In genomic region chr9:99631781-99632180, GRCm38 (mm10) we compare ENCODE assay signal across 9 mouse cellular contexts. TPM values are rescaled to one million over a fixed set of nuclear protein-coding genes. Genes with fewer than 3 reads are reported as not detected.
DNase-seq lines count a peak whose midpoint lies in the region; ATAC-seq and TF ChIP-seq lines count a peak whose summit lies in the region.
"Had no signal": no experiment of that assay in that cellular context is flagged by ENCODE, and none has a peak within 500 bp of the region (broad histone marks: within the 10 kb centered on the region; RNA-seq: fewer than 3 reads in every experiment).

No protein-coding gene starts in this region.

- TF ChIP-seq CTCF in embryonic fibroblast, embryonic 13.5 days (IDR thresholded peaks at IDR 0.05; ENCODE audit: borderline replicate concordance, insufficient read depth, low read length): no peak

- no peak overlapping the region for H3K27ac ChIP-seq in lung, embryonic 15.5 days
- H3K27ac ChIP-seq in embryonic fibroblast, embryonic 13.5 days (ENCODE audit: insufficient read depth, low read length): 0 out of 2 replicates have a peak overlapping the region, but pooled peaks have one; percentile 19
- H3K27ac ChIP-seq in kidney, embryonic 16.5 days (ENCODE audit: low read length): peak overlapping the region; percentile 70
- H3K27ac ChIP-seq in neural tube, embryonic 15.5 days (replicated peaks): peak overlapping the region; percentile 52

- TF ChIP-seq POLR2A in embryonic fibroblast, embryonic 13.5 days (IDR thresholded peaks at IDR 0.05; ENCODE audit: low read depth, low read length): no peak

- DNase-seq in lung, postnatal 14 days: no peak
- DNase-seq in urinary bladder, postnatal 14 days (ENCODE audit: low spot score): no peak
- DNase-seq in natural killer cell, adult 2 months (ENCODE audit: low spot score in 2 of 2): no peak
- DNase-seq: gastrocnemius, postnatal 10 days had no signal

- no peaks in the 10 kb centered on the region for H3K27me3 ChIP-seq in lung, embryonic 15.5 days
- no peaks in the 10 kb centered on the region for H3K27me3 ChIP-seq in kidney, embryonic 16.5 days (ENCODE audit: insufficient read depth, low read length)
- H3K27me3 ChIP-seq in neural tube, embryonic 15.5 days (replicated peaks): no peaks in the 10 kb centered on the region

- H3K9ac ChIP-seq in lung, embryonic 15.5 days: no peak overlapping the region
- no peak overlapping the region for H3K9ac ChIP-seq in kidney, embryonic 16.5 days (replicated peaks; ENCODE audit: low read length)
- no peak overlapping the region for H3K9ac ChIP-seq in neural tube, embryonic 15.5 days (replicated peaks)

- H3K4me3 ChIP-seq in lung, embryonic 15.5 days: 0 out of 2 replicates have a peak overlapping the region, but pooled peaks have one; percentile 3
- H3K4me3 ChIP-seq in embryonic fibroblast, embryonic 13.5 days (ENCODE audit: insufficient read depth, low read length): peak overlapping the region; percentile 18
- peak overlapping the region; percentile 25 for H3K4me3 ChIP-seq in kidney, embryonic 16.5 days (ENCODE audit: low read length)
- H3K4me3 ChIP-seq in neural tube, embryonic 15.5 days (replicated peaks): no peak overlapping the region

- no peaks in the 10 kb centered on the region for H3K9me3 ChIP-seq in lung, embryonic 15.5 days
- H3K9me3 ChIP-seq in kidney, embryonic 16.5 days (ENCODE audit: low read length): no peaks in the 10 kb centered on the region
- no peaks in the 10 kb centered on the region for H3K9me3 ChIP-seq in neural tube, embryonic 15.5 days (replicated peaks)

- 57% methylated on average over 2 of the region's 2 CpGs for WGBS in lung, embryonic 15.5 days
- 43% methylated on average over 2 of the region's 2 CpGs for WGBS in kidney, embryonic 16.5 days
- WGBS in neural tube, embryonic 15.5 days: 25% methylated on average over 2 of the region's 2 CpGs

- H3K4me1 ChIP-seq in lung, embryonic 15.5 days: peaks cover 13% of the 10 kb centered on the region
- H3K4me1 ChIP-seq in embryonic fibroblast, embryonic 13.5 days (ENCODE audit: control insufficient read depth, insufficient read depth, low read length): peaks cover 11% of the 10 kb centered on the region; the same call in 1 of the 2 replicates
- H3K4me1 ChIP-seq in kidney, embryonic 16.5 days (ENCODE audit: insufficient read depth, low read length): peaks cover 32% of the 10 kb centered on the region
- H3K4me1 ChIP-seq in neural tube, embryonic 15.5 days: peaks cover 26% of the 10 kb centered on the region

- peak overlapping the region; percentile 76 for H3K4me2 ChIP-seq in lung, embryonic 15.5 days
- peak overlapping the region; percentile 79 for H3K4me2 ChIP-seq in kidney, embryonic 16.5 days (replicated peaks; ENCODE audit: low read depth, low read length)
- peak overlapping the region; percentile 45 for H3K4me2 ChIP-seq in neural tube, embryonic 15.5 days

- no peak for ATAC-seq in lung, embryonic 15.5 days (ENCODE audit: borderline replicate concordance, extremely low read depth, low FRiP score, low TSS enrichment)
- peak; percentile 35; the same call in 1 of the 2 replicates for ATAC-seq in kidney, embryonic 16.5 days (ENCODE audit: low FRiP score, low TSS enrichment)
- ATAC-seq in neural tube, embryonic 15.5 days (ENCODE audit: low FRiP score): no peak
- no peak for ATAC-seq in inflammation-experienced regulatory T-cells, adult 6 months

- peaks cover 19% of the 10 kb centered on the region; the same call in 1 of the 2 replicates for H3K36me3 ChIP-seq in lung, embryonic 15.5 days
- peaks cover 26% of the 10 kb centered on the region for H3K36me3 ChIP-seq in kidney, embryonic 16.5 days (ENCODE audit: insufficient read depth, low read length)
- H3K36me3 ChIP-seq in neural tube, embryonic 15.5 days: no peaks in the 10 kb centered on the region

RNA-seq across cellular contexts. Expression of gene Dzip1l, which starts 2.5 kb away (rescaled TPM):
- polyA plus RNA-seq in lung, embryonic 15.5 days (2015; fragmentation: Nextera tagmentation; extraction: Ambion mirVana): 32.7 and 33.8 TPM in 2 replicates
- polyA plus RNA-seq in embryonic fibroblast, embryonic 13.5 days (2011; ENCODE audit: insufficient read length, low read depth, missing spikeins): 26.5 and 29.9 TPM in 2 replicates
- polyA plus RNA-seq in kidney, embryonic 16.5 days (2015; fragmentation: Nextera tagmentation; extraction: Ambion mirVana): 27.4 and 27.6 TPM in 2 replicates
- 8.5 and 9.6 TPM in 2 replicates for polyA plus RNA-seq in neural tube, embryonic 15.5 days (2015; fragmentation: Nextera tagmentation; extraction: Ambion mirVana)
- not detected for polyA plus RNA-seq in inflammation-experienced regulatory T-cells, adult 6 months (2017; shearing (Covaris generic))

RNA-seq across cellular contexts. Expression of gene A4gnt, which starts 19.5 kb away (rescaled TPM):
- not detected in 2 replicates for polyA plus RNA-seq in lung, embryonic 15.5 days (2015; fragmentation: Nextera tagmentation; extraction: Ambion mirVana)
- polyA plus RNA-seq in embryonic fibroblast, embryonic 13.5 days (2011; ENCODE audit: insufficient read length, low read depth, missing spikeins): not detected in 2 replicates
- 0.68 and 0.94 TPM in 2 replicates for polyA plus RNA-seq in kidney, embryonic 16.5 days (2015; fragmentation: Nextera tagmentation; extraction: Ambion mirVana)
- polyA plus RNA-seq in neural tube, embryonic 15.5 days (2015; fragmentation: Nextera tagmentation; extraction: Ambion mirVana): not detected in 2 replicates
- polyA plus RNA-seq in inflammation-experienced regulatory T-cells, adult 6 months (2017; shearing (Covaris generic)): not detected

RNA-seq across cellular contexts. Expression of gene Dbr1, which starts 56.2 kb away (rescaled TPM):
- polyA plus RNA-seq in lung, embryonic 15.5 days (2015; fragmentation: Nextera tagmentation; extraction: Ambion mirVana): 33.1 and 35.8 TPM in 2 replicates
- polyA plus RNA-seq in embryonic fibroblast, embryonic 13.5 days (2011; ENCODE audit: insufficient read length, low read depth, missing spikeins): 17.3 and 18.3 TPM in 2 replicates
- polyA plus RNA-seq in kidney, embryonic 16.5 days (2015; fragmentation: Nextera tagmentation; extraction: Ambion mirVana): 33.0 and 33.9 TPM in 2 replicates
- 23.2 and 28.7 TPM in 2 replicates for polyA plus RNA-seq in neural tube, embryonic 15.5 days (2015; fragmentation: Nextera tagmentation; extraction: Ambion mirVana)
- polyA plus RNA-seq in inflammation-experienced regulatory T-cells, adult 6 months (2017; shearing (Covaris generic)): 10 to 100 TPM; 20.6 to 35.6 (median 24.4) TPM
